Mouse (Mus musculus): ENCODE results near the gene Twf1. TPM values are rescaled to one million over a fixed set of nuclear protein-coding genes. Genes with fewer than 3 reads are reported as not detected.

Gene Twf1
- total and polyA plus RNA-seq, 2 experiments: 20.1 to 34.2 TPM

DNA sequence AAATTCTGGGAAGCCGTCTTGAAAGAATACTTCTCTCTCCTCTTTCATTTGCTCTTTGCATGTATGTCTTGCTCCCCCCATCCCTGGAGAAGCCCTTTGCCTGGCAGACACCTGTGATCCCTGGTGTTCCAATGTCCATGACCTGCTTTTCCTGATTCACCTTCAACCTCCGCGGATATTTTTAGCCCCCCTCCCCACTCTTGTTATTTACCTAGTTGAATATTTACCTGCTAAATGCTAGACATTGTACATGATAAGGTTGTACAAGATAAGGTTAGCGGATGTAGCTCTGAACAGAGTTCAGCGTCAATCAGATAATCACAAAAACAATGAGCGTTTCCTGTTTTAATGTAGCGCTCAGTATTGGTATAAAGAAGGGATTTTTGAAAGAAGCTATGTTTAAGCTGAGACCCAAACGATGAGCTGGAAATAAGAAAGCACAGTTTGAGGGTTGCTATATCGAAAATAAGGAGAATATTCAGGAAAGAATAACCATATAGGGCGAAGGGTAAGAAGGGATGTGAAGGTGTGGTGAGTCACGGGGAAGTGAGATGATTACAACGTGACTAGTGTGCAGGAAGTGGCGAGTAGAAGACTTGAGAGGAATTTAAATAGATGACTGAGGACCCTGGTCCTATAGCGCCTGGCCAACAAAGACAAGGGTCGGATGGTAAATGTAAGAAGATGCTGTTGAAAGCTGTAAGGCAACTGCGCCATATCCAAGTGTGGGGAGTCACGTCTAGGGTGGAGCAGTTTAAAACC is 30.6 kb downstream of the Twf1 start:
- Histone ChIP-seq H3K9ac (ENCODE audit: low read depth, low read length) (no peak overlapping the region), H3K4me3 (ENCODE audit: insufficient read depth, low read depth, low read length) (no peak overlapping the region), H3K4me1 (ENCODE audit: control insufficient read depth, insufficient read depth, low read length) (no peaks in the 10 kb centered on the region), H3K27ac (replicated peaks; ENCODE audit: insufficient read depth, low read depth, low read length) (no peak overlapping the region), H3K79me2 (ENCODE audit: control insufficient read depth, insufficient read depth, low read length) (no peaks in the 10 kb centered on the region), H3K36me3 (ENCODE audit: control insufficient read depth, insufficient read depth, low read length) (peaks cover 24% of the 10 kb centered on the region), H3K27me3 (ENCODE audit: control insufficient read depth, insufficient read depth, low read length) (no peaks in the 10 kb centered on the region)
- DNase-seq (ENCODE audit: extremely low read depth, low read depth, low spot score): peak; percentile 16
- WGBS: 49% methylated on average over 17 of the region's 17 CpGs
- TF ChIP-seq CTCF (IDR thresholded peaks at IDR 0.05; ENCODE audit: low read depth, low read length) (no peak), POLR2A (IDR thresholded peaks at IDR 0.05; ENCODE audit: extremely low read depth, insufficient read depth, low read length) (no peak)

DNA sequence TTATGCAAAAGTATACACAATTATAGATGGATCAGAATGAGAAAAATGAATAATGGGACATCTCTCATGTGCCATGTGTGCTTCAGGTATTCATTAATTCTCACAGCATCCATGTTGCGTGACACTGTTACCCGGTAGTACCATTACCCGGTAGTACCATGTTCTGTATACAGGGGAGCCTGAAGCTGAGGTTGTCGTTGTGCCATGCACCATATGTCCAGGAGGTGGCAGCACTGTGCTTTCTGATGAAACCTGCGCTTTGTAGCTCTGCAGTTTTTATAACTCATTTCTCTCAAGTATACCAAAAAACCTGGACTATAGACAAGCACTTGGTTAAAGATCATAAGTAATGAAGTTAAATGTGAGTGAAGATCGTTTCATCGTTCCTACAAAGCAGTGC is 32.2 kb downstream of the Twf1 start:
- DNase-seq (ENCODE audit: extremely low read depth, low read depth, low spot score): peak; percentile 55

DNA sequence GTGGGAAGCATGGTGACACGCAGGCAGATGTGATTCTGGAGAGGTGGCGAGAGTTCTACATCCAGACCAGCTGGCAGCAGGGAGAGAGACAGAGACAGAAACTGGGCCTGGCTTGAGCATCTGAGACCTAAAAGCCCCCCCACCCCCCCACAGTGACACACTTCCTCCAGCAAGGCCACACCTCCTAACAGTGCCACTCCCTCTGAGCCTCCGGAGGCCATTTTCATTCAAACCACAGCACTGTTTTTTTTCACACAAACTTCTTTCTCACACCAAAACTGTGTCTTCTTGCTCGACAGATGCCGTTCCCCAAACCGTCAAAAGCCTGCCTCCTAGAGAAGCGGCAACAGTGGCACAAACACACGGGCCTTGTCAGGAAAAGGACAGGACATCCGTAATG is 36.2 kb downstream of the Twf1 start:
- no peak overlapping the region for H3K4me3 ChIP-seq (ENCODE audit: insufficient read depth, low read depth, low read length)
- H3K36me3 ChIP-seq (ENCODE audit: control insufficient read depth, insufficient read depth, low read length): peaks cover 21% of the 10 kb centered on the region
- H3K9ac ChIP-seq (ENCODE audit: low read depth, low read length): no peak overlapping the region
- no peaks in the 10 kb centered on the region for H3K4me1 ChIP-seq (ENCODE audit: control insufficient read depth, insufficient read depth, low read length)
- WGBS: 95% methylated on average over 9 of the region's 9 CpGs
- no peaks in the 10 kb centered on the region for H3K79me2 ChIP-seq (ENCODE audit: control insufficient read depth, insufficient read depth, low read length)
- no peak for DNase-seq (ENCODE audit: extremely low read depth, low read depth, low spot score)
- no peaks in the 10 kb centered on the region for H3K27me3 ChIP-seq (ENCODE audit: control insufficient read depth, insufficient read depth, low read length)
- no peak overlapping the region for H3K27ac ChIP-seq (replicated peaks; ENCODE audit: insufficient read depth, low read depth, low read length)
- TF ChIP-seq CTCF (IDR thresholded peaks at IDR 0.05; ENCODE audit: low read depth, low read length) (no peak), POLR2A (IDR thresholded peaks at IDR 0.05; ENCODE audit: extremely low read depth, insufficient read depth, low read length) (no peak)

More for the DNA sequence above, 32.2 kb downstream of the Twf1 start:
- no peak overlapping the region for H3K9ac ChIP-seq (ENCODE audit: low read depth, low read length)
- H3K36me3 ChIP-seq (ENCODE audit: control insufficient read depth, insufficient read depth, low read length): peaks cover 20% of the 10 kb centered on the region
- H3K27ac ChIP-seq (replicated peaks; ENCODE audit: insufficient read depth, low read depth, low read length): no peak overlapping the region
- TF ChIP-seq POLR2A (IDR thresholded peaks at IDR 0.05; ENCODE audit: extremely low read depth, insufficient read depth, low read length): no peak
- peak; percentile 88 for TF ChIP-seq CTCF (IDR thresholded peaks at IDR 0.05; ENCODE audit: low read depth, low read length)
- no peaks in the 10 kb centered on the region for H3K4me1 ChIP-seq (ENCODE audit: control insufficient read depth, insufficient read depth, low read length)
- WGBS: 21% methylated on average over 7 of the region's 7 CpGs
- H3K27me3 ChIP-seq (ENCODE audit: control insufficient read depth, insufficient read depth, low read length): no peaks in the 10 kb centered on the region
- H3K79me2 ChIP-seq (ENCODE audit: control insufficient read depth, insufficient read depth, low read length): no peaks in the 10 kb centered on the region
- H3K4me3 ChIP-seq (ENCODE audit: insufficient read depth, low read depth, low read length): no peak overlapping the region; the same call in 1 of the 2 replicates

DNA sequence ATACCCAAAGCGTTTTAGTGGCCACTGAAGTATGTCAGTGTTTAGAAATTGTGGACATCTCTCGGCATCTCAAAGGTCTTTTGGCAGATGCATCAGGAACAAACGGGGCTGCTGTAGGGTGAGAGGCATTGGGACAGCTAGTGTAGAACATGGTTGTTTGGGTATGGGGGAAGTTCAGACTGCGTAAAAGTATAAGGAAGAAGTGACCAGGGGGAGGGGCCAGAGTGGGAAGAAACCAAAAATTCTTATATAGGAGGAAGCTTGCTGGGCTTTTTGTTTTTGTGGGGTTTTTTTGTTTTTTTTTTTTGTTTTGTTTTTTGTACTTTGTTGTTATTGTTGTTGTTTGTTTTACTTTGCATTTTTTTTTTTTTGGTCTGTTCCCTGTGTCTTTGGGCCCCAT is 44.8 kb downstream of the Twf1 start:
- Histone ChIP-seq H3K27me3 (ENCODE audit: control insufficient read depth, insufficient read depth, low read length) (no peaks in the 10 kb centered on the region), H3K4me3 (ENCODE audit: insufficient read depth, low read depth, low read length) (no peak overlapping the region), H3K4me1 (ENCODE audit: control insufficient read depth, insufficient read depth, low read length) (peaks cover 7% of the 10 kb centered on the region), H3K9ac (ENCODE audit: low read depth, low read length) (no peak overlapping the region), H3K27ac (replicated peaks; ENCODE audit: insufficient read depth, low read depth, low read length) (no peak overlapping the region), H3K36me3 (ENCODE audit: control insufficient read depth, insufficient read depth, low read length) (peaks cover 15% of the 10 kb centered on the region), H3K79me2 (ENCODE audit: control insufficient read depth, insufficient read depth, low read length) (no peaks in the 10 kb centered on the region)
- TF ChIP-seq POLR2A (IDR thresholded peaks at IDR 0.05; ENCODE audit: extremely low read depth, insufficient read depth, low read length) (no peak), CTCF (IDR thresholded peaks at IDR 0.05; ENCODE audit: low read depth, low read length) (no peak)
- DNase-seq (ENCODE audit: extremely low read depth, low read depth, low spot score): peak; percentile 12
- WGBS: 53% methylated on average over 4 of the region's 4 CpGs

DNA sequence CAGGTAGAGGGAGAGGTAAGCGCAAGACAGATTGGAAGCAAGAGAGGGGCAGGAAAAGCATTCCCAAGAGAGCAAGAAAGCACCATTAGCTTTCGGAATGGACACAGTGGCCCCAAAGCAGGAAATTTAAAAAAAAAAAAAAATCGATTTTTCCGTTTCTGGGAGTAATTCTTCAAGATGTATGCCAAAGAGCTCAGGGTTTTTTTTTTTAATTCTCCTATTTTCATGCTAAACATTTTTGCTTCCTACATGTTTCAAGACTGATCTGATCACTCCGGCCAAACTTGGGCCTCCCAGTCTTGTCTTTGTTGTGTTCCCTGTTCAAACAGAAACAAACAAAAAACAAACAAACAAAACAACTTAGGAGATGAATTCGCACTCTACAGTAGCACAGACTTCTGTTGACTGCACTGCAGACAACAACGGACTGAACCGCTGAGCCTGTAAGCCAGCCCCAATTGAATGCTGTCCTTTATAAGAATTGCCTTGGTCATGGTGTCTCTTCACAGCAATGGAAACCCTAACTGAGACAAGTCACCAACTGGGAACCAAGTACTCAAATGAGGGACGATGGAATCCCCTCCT is 45.5 kb downstream of the Twf1 start:
- Histone ChIP-seq H3K4me1 (ENCODE audit: control insufficient read depth, insufficient read depth, low read length) (peaks cover 7% of the 10 kb centered on the region), H3K9ac (ENCODE audit: low read depth, low read length) (peak overlapping the region; percentile 83), H3K27ac (replicated peaks; ENCODE audit: insufficient read depth, low read depth, low read length) (peak overlapping the region; percentile 88), H3K4me3 (ENCODE audit: insufficient read depth, low read depth, low read length) (peak overlapping the region; percentile 92), H3K79me2 (ENCODE audit: control insufficient read depth, insufficient read depth, low read length) (no peaks in the 10 kb centered on the region), H3K27me3 (ENCODE audit: control insufficient read depth, insufficient read depth, low read length) (no peaks in the 10 kb centered on the region), H3K36me3 (ENCODE audit: control insufficient read depth, insufficient read depth, low read length) (peaks cover 10% of the 10 kb centered on the region)
- 34% methylated on average over 9 of the region's 9 CpGs for WGBS
- DNase-seq (ENCODE audit: extremely low read depth, low read depth, low spot score): no peak
- TF ChIP-seq POLR2A (IDR thresholded peaks at IDR 0.05; ENCODE audit: extremely low read depth, insufficient read depth, low read length) (no peak), CTCF (IDR thresholded peaks at IDR 0.05; ENCODE audit: low read depth, low read length) (no peak)

All from liver, adult 2 months (tissue).